Mouse (Mus musculus) heart, adult 2 months (tissue): Measurements from ENCODE around the gene Cenpa.

ENCODE experiments used
- EP300 ChIP-seq: fragments of 200-500 bp; IDR thresholded peaks from 2 replicates; pipeline ENCODE4 v1.6.1; 2011; ENCODE audit warnings: low read depth, low read length, control low read depth; ENCODE audit not compliant: insufficient read depth
- POLR2A ChIP-seq: fragments of 200-500 bp; IDR thresholded peaks from 2 replicates; pipeline ENCODE4 v1.6.1; 2011; ENCODE audit warnings: mild to moderate bottlenecking, low read depth, low read length, control low read depth; ENCODE audit not compliant: insufficient read depth

- TF ChIP-seq EP300 (no peak), POLR2A (no peak)
These were observed 48.1 kb upstream of the Cenpa start for GRCm38 (mm10) chr5:30618376-30619003.
